Mouse (Mus musculus) CD4-positive helper T cell, adult 2 months (primary cell): ENCODE results near the gene Iah1.

ENCODE experiments used
- DNase-seq: peaks from one replicate; pipeline ENCODE4 v3.0.0-alpha.2; 2012; ENCODE audit warnings: low read depth, missing footprints, low spot score

The Iah1 gene

DNA sequence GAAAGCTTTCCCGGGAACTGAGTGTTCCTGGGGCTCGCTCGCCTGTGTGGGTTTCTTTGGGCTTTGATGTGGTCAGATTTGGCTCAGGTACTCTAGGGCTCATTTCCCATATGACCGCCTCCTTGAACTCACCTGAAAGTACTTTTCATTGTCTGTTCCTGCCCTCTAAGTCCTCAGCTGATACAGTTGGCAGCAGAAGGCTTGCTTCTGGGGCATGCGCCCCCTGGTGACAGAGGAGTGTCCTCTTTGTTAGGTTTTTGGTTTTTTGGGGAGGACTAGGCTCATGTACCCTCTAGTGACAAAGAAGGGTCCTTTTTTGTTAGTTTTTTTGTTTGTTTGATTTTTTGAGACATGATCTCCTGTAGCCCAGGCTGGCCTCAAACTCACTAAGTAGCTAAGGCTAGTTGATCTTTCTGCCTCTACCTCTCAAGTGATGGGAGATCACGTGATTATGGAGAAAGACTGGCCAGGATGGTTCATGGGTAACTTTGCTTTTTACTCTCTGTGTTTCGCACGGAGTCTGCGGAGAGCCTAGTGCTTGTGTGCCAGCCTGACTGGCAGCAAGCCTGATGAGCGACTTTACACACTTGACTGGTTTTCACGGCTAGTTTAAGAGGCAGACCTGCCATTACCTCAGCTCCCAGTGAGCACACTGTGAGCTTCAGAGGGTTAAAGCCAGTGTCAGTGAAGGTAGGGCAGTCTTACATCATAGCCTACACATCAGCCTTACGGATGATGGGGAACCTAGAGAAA, 2.1 kb downstream of the Iah1 start:
- peak; percentile 78 for DNase-seq

DNA sequence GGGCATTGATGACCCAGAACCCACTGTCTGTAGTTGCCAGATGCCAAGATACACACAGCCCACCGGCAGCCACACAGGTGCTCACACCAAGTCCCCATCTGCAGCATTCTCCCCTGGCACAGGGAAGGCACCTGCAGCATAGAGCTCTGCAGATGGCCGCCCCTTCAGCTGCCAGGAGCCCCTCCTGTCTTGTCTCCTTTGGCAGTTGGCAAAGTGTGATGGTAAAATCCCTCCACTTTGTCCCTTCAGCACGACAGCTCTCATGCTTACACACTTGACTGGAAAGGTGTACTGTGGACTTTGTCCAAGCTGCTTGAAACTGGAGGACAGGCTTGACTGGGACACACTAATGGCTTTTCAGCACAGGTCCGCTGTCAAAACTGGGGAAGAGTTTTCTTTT, 4.1 kb downstream of the Iah1 start:
- no peak for DNase-seq

DNA sequence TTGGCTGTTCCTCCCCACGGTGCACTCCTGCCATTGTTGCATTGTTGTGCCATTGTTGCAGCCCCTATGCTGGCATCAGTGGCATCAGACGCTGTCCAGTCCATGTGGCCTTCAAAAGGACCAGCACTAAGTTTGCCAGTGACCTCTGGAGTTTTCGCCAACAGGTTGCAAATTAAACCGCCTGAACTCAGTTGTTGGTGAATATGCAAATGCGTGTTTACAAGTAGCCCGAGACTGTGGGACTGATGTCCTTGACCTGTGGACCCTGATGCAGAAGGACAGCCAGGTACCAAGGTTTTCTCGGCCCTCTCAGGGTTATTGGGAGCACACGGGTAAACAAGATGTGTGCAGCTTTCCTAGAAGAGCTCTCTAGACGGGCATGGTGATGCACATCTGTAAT, 5.0 kb downstream of the Iah1 start:
- DNase-seq = no peak

DNA sequence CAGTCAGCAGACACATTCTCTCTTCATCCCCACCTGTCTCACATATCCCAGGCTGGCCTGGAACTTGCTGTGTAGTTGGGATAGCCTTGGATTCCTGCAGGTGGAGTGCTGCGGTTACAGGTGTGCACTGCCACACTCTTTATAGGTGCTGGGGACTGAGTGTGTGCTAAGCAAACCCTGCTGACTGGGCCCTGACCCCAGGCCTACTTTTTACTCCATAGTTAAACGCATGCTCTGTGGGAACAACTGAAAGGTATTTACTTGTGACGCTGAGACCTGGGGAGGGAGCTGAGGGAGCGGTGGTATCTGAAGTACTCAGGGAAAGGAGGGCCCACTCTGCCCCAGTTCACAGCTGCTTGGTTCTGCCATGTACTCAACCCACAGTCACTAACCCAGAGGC, 6.1 kb downstream of the Iah1 start:
- no peak for DNase-seq

DNA sequence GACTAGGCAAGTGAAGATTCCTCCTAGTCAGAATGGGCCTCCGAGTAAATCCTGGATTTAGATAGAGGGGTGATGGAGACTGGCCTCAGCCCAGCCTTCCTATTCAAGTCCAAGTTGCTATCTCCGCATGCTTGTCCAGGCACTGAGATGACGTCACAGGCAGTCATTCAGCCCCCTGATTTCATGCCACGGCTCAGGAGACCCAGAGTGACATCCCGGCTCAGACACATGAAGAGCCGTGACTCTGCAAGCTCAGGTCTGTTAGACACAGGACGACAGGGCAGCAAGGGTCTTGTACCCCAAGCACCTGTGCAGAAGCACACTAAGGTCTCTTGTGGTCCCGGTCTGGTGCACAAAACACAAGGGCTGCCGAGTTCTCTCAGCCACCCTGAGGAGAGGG, 6.7 kb downstream of the Iah1 start:
- DNase-seq = no peak

DNA sequence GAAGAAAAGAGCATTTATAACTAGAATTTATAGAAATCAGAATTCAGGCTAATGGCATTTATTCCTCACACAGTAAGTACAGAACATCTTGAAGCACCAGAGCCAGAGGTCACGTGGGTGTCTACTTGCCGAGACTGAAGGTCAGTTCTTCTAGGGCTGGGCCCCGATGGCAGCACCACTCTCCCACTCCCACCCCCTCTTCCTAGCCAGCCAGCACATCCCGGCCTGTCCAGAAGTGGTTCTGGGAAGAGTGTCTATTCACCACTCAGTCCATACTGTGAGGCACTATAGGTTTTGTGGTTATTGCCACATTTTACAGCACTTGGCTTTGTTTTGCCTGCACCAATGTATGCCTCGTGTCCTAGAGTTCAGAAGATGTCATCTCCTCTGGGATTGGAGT, 7.9 kb downstream of the Iah1 start:
- DNase-seq = no peak

DNA sequence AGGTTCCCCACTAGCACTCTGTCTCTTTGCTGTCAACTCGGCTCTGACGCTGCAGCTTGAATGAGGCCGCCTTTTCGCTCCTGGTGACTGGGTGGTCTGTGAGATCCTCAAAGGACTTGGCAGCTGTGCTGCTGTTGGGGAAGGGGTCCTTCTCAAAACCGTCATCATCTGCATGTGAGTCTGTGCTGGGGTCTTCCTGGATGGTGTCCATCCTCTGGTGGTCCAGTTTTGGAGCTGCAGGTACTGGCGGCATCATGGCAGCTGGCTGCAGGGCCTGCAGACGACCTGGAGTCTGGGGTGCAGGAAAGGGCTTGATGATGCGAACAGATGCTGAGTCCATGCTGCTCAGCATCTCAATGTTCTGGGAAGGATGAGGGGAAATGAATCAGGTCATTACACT, 9.1 kb downstream of the Iah1 start:
- DNase-seq = no peak

DNA sequence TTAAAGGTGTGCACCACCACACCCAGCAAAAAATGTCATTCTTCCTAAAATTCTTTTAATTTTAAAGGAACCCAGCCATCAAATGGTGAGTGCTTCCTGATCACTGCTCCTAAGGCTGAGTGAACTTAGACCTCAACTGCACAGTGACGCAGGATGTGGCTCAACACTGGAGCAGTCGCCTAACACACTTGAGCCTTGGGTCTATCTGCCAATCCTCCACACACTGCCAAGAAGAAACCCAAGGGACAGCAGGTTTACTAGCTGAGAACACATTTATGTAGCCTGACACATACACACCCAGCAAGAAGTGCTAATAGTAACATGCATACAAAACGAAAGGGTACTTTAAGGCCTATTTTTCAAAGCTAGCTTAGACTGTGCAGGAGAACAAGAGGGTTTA, 10.1 kb downstream of the Iah1 start:
- DNase-seq = no peak

DNA sequence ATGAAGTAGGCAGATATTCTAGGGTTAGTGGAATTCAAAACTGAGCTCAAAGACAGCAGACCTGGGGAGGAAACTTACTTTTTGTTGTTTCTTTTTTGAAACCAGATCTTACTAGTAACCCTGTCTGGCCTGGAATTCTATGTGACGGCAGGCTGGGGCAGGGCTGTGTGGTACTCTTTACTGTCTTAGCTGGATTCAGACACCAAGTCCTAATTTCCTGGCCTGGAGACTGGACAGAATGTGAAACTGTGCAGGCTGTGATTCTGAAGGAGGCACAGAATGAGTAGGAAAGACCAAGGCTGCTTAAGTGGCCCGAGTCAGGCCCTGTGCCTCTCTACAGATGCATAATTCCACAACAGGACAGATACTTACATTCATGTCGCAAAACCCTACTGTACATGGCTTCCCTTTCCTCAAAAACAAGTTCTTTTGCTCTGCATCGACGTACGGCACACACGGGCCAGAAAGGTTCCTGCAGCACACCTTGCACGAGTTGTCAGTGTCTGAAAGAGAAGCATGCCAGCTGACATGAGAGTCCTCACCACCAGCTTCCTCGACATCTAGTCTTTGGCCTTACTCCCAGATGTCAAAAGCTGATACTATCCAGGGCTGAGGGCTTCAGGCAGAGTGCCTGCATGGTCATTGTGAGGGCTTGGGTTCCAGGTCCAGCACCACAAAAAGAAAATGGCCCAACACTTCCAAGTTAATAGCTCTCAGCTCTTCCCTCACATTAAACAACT, 13.6 kb downstream of the Iah1 start:
- no peak for DNase-seq

DNA sequence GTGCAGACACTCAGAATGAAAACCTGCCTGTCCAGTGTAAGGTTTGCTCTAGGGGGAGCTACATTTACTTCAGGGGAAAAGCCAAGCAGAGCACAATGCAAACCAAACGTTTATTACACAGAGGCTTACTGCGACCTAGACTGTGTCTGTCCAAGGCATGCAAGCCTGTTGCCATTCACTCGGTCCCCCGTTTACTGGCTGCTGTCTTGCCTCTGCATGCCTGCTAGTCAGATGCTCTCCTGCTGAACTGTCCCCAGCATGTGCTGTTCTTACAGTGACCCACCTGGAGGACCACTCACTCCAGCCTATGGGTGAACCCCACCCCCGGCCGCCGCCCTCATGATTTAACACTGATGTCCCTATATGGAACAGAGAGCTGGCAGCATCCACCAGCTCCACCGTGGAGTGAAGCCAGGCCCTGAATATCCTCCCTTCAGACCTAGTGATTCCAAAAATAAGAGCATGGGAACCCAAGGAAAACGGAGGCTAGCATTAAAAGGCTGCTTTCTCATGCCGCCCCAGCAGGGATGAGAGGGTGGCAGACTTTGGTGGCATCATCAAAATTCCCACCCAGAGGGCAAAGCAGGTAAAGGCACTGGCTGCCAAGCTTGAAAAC, 14.9 kb downstream of the Iah1 start:
- DNase-seq = no peak

DNA sequence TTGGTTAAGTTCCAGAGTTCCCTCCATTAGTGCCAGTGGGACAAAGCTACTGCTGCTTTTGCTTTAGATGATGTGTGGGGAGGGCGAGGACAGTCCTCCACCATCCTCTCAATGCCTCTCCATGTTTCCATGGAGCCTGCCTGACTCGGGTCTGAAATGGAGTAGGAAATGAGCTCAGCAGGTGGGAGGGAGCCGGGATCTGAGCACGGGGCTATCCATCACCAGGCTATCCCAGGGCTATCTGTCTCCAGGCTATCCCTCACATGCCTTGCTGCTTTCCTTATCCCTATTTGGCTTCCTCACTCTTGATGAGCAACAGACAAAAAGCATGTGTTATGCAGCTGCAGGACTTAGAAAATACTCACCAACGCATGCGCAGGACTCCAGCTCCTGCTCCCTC, 15.5 kb downstream of the Iah1 start:
- DNase-seq = no peak

DNA sequence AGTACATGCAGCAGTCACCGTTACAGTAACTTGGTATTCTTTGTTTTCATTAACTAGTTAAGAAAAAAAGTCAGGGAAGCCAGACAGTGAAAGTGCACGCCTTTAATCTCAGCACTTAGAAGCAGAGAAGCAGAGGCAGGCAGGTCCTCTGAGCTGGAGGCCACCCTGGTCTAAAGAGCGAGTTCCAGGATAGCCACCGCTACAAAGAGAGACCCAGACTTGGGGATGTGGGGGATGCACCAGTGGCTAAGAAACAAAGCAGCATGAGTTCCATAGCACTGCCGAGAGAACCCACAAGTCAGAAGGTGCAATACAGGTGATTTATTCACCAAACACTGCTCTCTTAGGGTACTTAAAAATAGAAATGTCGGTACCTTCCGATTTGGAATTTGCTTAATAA, 16.8 kb downstream of the Iah1 start:
- DNase-seq = no peak

DNA sequence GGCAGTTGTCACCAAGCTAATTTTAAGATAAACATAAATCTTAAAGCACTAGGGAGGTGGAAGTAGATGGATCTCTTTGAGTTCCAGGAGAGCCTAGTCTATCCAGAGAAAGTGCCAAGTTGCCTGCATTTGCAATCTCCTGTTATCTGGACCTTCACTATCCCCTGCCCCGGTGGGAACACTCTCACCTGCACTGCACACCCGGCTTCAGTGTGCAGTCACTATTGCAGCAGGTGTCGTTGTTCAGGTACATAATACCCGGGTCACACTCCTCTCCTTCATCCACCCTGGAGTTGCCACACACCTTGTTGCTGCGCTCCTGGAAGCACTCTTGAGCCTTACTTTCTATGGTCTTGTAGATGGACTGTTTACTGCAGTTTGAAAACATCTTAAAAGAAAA, 17.6 kb downstream of the Iah1 start:
- DNase-seq = no peak

DNA sequence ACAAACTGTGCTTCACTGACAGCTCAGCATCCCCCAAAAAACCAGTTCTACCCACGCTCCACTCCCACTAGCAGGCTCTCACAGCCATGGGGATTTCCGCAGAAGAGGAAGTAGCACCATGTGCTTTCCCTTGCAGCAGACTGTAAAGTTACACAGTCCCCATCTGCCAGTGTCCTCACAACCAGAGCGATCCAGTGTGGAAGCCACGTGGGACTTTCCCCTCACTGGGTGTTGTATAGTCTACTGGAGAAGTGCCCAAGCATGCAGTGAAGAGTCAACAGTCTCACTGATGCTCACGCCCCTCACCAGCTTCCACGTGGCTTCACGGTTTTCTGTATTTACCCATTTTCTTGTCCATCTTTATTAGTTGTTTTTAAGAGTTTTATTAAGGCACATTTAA, 19.7 kb downstream of the Iah1 start:
- DNase-seq = peak; percentile 39

DNA sequence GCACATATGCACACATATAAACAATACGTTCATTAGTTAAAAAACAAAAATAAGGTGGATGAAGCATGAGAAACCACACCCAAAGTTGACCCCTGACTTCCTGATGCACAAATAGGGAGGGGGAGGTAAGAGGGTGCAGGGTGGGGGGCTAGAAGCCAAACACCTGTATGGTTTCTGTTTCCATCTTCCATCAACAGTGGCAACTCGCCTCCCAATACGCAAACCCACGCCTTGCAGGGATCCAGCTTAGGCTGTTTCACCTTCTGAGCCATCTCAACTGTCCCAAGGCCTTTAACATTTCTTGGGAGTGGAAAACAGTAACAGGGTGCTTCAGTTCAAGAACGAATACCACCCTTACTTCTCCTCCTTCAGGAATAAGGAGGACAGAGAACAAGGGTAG, 21.0 kb downstream of the Iah1 start:
- DNase-seq = no peak

DNA sequence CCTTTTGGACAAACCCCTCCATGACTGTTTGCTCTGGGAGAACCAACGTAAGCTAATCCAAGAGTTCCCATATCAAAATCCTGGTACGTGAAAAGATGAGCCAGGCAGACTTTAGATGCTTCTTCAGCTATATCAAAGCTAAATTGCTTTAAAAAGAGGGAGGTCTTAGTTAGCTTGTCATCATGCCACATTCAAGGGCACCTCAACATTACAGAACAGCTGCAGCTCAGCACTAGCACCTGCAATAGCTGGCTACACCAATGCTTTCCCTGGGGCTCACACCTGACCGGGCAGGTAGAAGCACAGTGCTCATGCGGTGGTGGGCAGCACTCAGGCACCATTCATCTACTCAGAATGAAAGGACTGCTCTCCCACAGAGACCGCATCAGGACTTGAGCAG, 24.5 kb downstream of the Iah1 start:
- DNase-seq = no peak

DNA sequence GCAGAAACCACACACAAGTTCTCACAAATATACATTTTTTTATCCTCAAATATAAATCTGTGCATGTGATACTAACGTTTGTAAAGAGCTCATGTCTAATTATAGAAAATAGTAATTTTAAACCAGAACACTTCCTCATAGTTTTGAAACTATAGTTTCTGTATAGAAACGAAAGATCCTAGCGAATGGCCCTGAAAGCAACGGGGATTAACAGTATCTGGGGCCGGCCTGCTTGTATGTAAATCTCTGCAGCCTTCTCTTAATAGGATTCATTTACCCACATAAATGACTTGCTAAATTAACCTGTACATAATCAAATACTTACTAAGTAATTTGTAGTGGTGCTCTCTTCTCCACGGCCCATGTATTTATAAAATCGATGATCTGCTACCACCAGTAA, 30.8 kb downstream of the Iah1 start:
- no peak for DNase-seq

DNA sequence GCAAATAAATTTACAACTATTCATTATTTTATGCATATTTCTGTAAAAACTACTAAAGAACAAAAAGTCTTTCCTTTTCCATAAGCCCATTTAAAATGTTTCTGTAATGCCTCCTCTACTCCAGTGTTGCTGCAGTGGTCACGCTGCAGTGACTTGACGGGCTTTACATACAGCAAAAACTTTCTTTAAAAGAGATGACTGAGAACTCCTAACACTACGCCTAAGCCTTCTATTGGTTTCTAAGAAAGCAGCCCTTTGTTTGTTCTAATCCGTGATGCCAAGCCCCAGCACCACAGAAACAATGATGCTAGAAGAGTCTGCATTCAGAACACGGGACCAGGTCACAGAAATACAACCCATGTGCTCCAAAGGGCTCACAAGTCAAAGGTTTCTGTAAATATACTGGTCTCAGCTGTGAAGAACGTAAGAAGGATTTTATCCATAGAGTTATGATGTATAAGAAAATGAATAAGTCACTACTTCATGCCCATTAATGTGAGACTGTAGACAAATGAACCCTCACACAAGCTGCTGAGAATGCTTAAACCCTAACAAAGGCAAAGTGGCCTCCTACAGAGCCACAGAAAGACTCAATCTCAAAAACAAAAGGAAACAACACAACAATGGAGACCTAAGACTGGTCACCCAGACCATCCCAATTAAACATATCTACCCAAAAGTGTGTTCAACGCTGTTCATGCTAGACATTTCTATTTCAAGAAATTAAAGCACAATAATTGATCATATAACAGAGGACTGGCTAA, 34.1 kb downstream of the Iah1 start:
- no peak for DNase-seq

DNA sequence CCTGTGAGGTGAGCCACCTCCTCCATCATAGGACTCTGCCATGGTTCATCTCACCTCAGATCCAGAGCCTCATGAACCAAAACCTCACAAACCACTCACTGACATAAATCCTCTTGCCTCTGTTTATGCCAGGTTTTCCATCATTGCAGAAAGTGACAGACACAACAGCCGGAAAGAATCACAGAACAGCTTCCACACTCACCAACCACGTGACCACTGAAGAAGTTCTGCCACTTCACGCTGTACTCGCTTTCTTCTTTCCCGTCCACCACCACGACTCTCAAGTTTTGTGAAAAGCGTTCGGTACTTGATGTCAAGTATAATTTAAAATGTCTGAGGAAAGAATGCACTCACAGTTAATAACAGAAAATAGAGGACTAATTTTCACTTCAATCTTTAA, 37.5 kb downstream of the Iah1 start:
- DNase-seq = no peak

DNA sequence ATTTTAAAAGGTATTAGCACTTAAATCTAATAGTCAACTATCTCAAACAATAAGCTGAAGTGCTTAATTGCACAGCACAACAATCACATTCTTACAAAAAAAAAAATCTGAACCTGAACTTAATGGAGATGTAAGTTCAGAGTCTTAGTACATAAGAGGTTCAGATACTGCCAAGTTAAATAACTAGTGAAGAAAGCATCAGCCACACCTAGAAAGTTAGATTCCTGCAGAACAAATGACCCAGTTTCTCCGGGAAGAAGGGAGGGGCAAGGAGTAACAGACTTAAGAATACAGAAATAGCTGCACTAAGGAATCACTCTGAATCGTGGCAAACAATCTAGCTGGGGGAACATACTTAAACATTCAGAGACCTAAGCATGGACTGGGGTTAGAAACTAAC, 46.5 kb downstream of the Iah1 start:
- DNase-seq = no peak

DNA sequence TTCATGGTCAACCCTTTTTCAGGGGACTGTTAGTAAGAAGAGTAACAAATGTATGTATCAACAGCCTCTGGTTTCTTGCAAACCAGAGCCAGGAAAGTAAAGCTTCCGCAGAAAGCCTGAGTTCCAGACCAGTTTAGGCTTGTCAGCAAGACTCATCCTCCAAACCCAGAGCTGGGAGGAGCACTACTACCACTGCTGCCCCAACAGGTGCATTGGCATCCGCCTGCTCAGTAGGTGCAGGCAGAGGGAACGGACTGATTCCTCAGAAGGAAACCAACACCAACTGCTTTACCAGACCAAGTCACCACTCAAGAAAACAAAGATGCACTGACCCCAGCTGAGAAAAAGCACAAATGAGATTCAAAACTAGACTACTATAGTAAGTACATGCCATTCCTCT, 47.0 kb downstream of the Iah1 start:
- DNase-seq = no peak
